Mouse (Mus musculus) small intestine, adult 2 months (tissue): ENCODE results near the gene Galk2.

ENCODE experiments used
- CTCF ChIP-seq: fragments of 200-500 bp; IDR thresholded peaks from 2 replicates; pipeline ENCODE4 v1.5.1; 2012; ENCODE audit warnings: low read depth, mild to moderate bottlenecking, control low read depth, inconsistent platforms, low read length, moderate library complexity, mixed read lengths; ENCODE audit not compliant: insufficient replicate concordance, insufficient read length; ENCODE audit errors: extremely low read depth
- POLR2A ChIP-seq: fragments of 200-500 bp; IDR thresholded peaks from 2 replicates; pipeline ENCODE4 v1.6.1; 2012; ENCODE audit warnings: low read depth, mild to moderate bottlenecking, control low read depth, inconsistent platforms, low read length, moderate library complexity

- TF ChIP-seq CTCF (no peak), POLR2A (no peak)
Measured at GRCm38 (mm10) chr2:125885891-125886576, 27.1 kb downstream of the Galk2 start.
